Mouse (Mus musculus) heart, embryonic 16.5 days (tissue): ENCODE measurements around the gene Tm7sf2. TPM values are rescaled to one million over a fixed set of nuclear protein-coding genes. Genes with fewer than 3 reads are reported as not detected.
A peak's percentile ranks its signal among the peaks of the same experiment; 100 is the strongest.

Experiments used
- ATAC-seq: fragments of 200-750 bp; cut with Nextera tagmentation; replicated peaks from 2 replicates; pipeline ENCODE4 v1.8.0; 2017; ENCODE audit warnings: moderate number of reproducible peaks; ENCODE audit not compliant: insufficient read depth, low FRiP score; ENCODE audit errors: extremely low read depth
- H3K27ac ChIP-seq: fragments of 300-500 bp; sonication (generic); 2 replicates; pipeline ENCODE4 v1.5.1; 2014; ENCODE audit warnings: mild to moderate bottlenecking, low read length, control low read depth, moderate library complexity
- H3K27me3 ChIP-seq: fragments of 300-500 bp; sonication (generic); 2 replicates; pipeline ENCODE4 v1.6.1; 2014; ENCODE audit warnings: low read length, mixed read lengths; ENCODE audit not compliant: control insufficient read depth, insufficient read depth
- H3K36me3 ChIP-seq: fragments of 300-500 bp; sonication (generic); 2 replicates; pipeline ENCODE4 v1.6.1; 2014; ENCODE audit not compliant: control insufficient read depth, insufficient read depth
- H3K4me1 ChIP-seq: fragments of 300-500 bp; sonication (generic); 2 replicates; pipeline ENCODE4 v1.6.1; 2014; ENCODE audit warnings: low read length, mixed read lengths; ENCODE audit not compliant: control insufficient read depth, insufficient read depth
- H3K4me2 ChIP-seq: fragments of 300-500 bp; sonication (generic); 2 replicates; pipeline ENCODE4 v1.6.1; 2014; ENCODE audit warnings: low read depth, mild to moderate bottlenecking, control low read depth, low read length
- H3K4me3 ChIP-seq: fragments of 300-500 bp; sonication (generic); 2 replicates; pipeline ENCODE4 v1.5.1; 2014; ENCODE audit warnings: mild to moderate bottlenecking, control low read depth, low read length
- H3K9ac ChIP-seq: fragments of 300-500 bp; sonication (generic); 2 replicates; pipeline ENCODE4 v1.6.1; 2014; ENCODE audit warnings: low read length, control low read depth
- H3K9me3 ChIP-seq: fragments of 300-500 bp; sonication (generic); replicated peaks from 2 replicates; pipeline ENCODE4 v1.6.1; 2016; ENCODE audit warnings: low read length; ENCODE audit not compliant: control insufficient read depth
- WGBS: fragments of 180-500 bp; shearing (Covaris S2); extraction: QIAGEN DNeasy Blood & Tissue Kit; methylation state at CpG from one replicate; pipeline ENCODE4 v1.1.7; 2014; 5-methylcytosine and 5-hydroxymethylcytosine counted together
- microRNA-seq: library from miRNA; unstranded; fragments of <30 nt; microRNA quantifications from one replicate; pipeline ENCODE4, GENCODE M21; 2017
- polyA plus RNA-seq: library from polyadenylated mRNA; unstranded; fragments of >200 nt; fragmentation: Nextera tagmentation; extraction: Ambion mirVana; gene quantifications from 2 replicates; pipeline ENCODE4 v1.2.1, GENCODE M21; 2015

Gene Tm7sf2
- polyA plus RNA-seq, 1 experiment from 2014 or later: 8.7 TPM

DNA sequence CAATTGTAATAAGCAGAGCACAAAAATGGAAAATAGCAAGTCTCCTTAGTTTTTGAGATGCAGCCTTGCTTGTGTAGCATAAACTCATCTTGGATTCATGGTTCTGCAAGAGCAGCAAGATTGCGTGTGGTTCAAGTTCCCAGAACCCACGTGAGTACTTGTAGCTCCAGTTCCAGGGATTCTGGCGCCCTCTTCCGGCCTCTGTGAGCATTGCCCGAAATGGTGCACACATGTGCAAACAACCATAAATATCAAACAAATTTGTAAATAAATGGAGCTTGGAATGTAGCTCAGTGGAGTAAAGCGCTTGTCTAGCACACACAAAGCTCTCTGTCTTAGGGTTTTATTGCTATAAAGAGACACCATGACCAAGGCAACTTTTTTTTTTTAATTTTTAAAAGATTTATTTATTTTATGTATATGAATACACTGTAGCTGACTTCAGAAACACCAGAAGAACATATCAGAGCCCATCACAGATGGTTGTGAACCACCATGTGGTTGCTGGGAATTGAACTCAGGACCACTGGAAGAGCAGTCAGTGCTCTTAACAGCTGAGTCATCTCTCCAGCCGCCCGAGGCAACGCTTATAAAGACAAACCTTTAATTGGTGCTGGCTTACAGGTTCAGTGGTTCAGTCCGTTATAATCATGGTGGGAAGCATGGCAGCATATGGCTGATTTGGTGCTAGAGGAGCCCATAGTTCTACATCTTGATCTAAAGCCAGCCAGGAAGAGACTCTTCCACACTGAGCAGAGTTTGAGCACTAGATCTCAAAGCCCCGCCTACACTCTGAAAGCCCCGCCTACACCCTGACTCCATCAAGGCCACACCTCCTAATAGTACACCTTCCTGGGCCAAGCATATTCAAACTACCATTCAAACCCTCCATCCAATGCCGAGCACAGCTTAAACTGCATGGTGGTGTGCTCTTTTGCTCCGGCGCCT, 49.8 kb downstream of the Tm7sf2 start:
- no peaks in the 10 kb centered on the region for H3K36me3 ChIP-seq
- H3K4me2 ChIP-seq: no peak overlapping the region
- no peak for ATAC-seq
- no peaks in the 10 kb centered on the region for H3K9me3 ChIP-seq
- no peaks in the 10 kb centered on the region for H3K27me3 ChIP-seq
- peaks cover 12% of the 10 kb centered on the region; the same call in 1 of the 2 replicates for H3K4me1 ChIP-seq
- H3K9ac ChIP-seq: no peak overlapping the region
- WGBS: 31% methylated on average over 15 of the region's 15 CpGs
- H3K27ac ChIP-seq: no peak overlapping the region
- H3K4me3 ChIP-seq: no peak overlapping the region

GRCm38 (mm10) chr19:6016532-6016931, 51.6 kb downstream of the Tm7sf2 start:
- WGBS: 47% methylated on average over 7 of the region's 7 CpGs
- Histone ChIP-seq H3K27me3 (no peaks in the 10 kb centered on the region), H3K4me3 (no peak overlapping the region), H3K4me2 (no peak overlapping the region), H3K27ac (no peak overlapping the region), H3K9ac (no peak overlapping the region), H3K9me3 (no peaks in the 10 kb centered on the region), H3K36me3 (no peaks in the 10 kb centered on the region), H3K4me1 (peaks cover 12% of the 10 kb centered on the region; the same call in 1 of the 2 replicates)
- ATAC-seq: no peak

- Histone ChIP-seq H3K9me3 (no peaks in the 10 kb centered on the region), H3K36me3 (no peaks in the 10 kb centered on the region), H3K27me3 (no peaks in the 10 kb centered on the region), H3K4me2 (peak within 1 kb of the TSS; percentile 84), H3K27ac (peak within 1 kb of the TSS; percentile 73), H3K9ac (peak within 1 kb of the TSS; percentile 74), H3K4me3 (peak within 1 kb of the TSS; percentile 63), H3K4me1 (peaks cover 12% of the 10 kb centered on the region; the same call in 1 of the 2 replicates)
- ATAC-seq: peak; percentile 72
- 3% methylated on average over 40 of the region's 40 CpGs for WGBS
These were observed 52.5 kb downstream of the Tm7sf2 start, which contains the start of gene Capn1 for GRCm38 (mm10) chr19:6015511-6016315. Gene Capn1, minus strand, starts transcription at chr19:6015897.

- Histone ChIP-seq H3K4me2 (peak overlapping the region; percentile 84), H3K9ac (peak overlapping the region; percentile 74), H3K9me3 (no peaks in the 10 kb centered on the region), H3K4me1 (peaks cover 10% of the 10 kb centered on the region; the same call in 1 of the 2 replicates), H3K27me3 (no peaks in the 10 kb centered on the region), H3K4me3 (peak overlapping the region; percentile 63), H3K27ac (peak overlapping the region; percentile 73), H3K36me3 (no peaks in the 10 kb centered on the region)
- ATAC-seq: peak; percentile 79
- WGBS: 4% methylated on average over 13 of the region's 18 CpGs
These were observed 53.1 kb downstream of the Tm7sf2 start for GRCm38 (mm10) chr19:6014991-6015510.

DNA sequence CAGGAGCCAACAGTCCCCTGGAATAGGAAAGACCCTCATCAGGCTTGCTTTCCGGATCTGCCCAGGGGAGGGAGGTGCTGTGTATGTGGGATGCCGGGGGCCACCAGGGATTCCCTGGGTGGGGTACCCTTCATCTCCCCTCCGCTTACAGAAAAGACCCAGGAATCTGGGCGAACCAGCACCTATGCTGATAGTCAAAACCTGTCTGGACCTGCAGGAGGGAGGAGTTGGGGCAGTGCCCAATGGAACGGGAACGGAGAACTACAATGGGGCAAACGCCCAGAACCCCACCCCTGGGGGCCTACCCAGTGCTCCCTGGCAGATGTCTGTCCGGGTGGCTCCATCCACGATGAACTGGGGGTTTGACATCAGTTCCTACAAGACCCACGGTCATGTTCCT, 54.5 kb downstream of the Tm7sf2 start:
- WGBS: 91% methylated on average over 10 of the region's 10 CpGs
- Histone ChIP-seq H3K27me3 (no peaks in the 10 kb centered on the region), H3K36me3 (no peaks in the 10 kb centered on the region), H3K9ac (no peak overlapping the region), H3K4me1 (peaks cover 10% of the 10 kb centered on the region; the same call in 1 of the 2 replicates), H3K4me3 (no peak overlapping the region), H3K27ac (no peak overlapping the region), H3K9me3 (no peaks in the 10 kb centered on the region), H3K4me2 (no peak overlapping the region)
- no peak for ATAC-seq

Small RNAs within 50 kb of the gene (microRNA-seq; reads per million reads assigned to microRNA genes)
- gene Mir6988: 1.6 reads per million

Other genes with a start within 250 kb of the Tm7sf2 start
- gene Frmd8, start 193.1 kb downstream of the Tm7sf2 start, polyA plus RNA-seq: 33.6 and 34.8 TPM in 2 replicates
- 4.6 and 5.0 TPM in 2 replicates for gene Slc25a45, start 190.6 kb downstream of the Tm7sf2 start, polyA plus RNA-seq
- gene Tigd3, start 174.2 kb downstream of the Tm7sf2 start, polyA plus RNA-seq: 1.5 and 1.6 TPM in 2 replicates
- gene Dpf2, start 155.4 kb downstream of the Tm7sf2 start, polyA plus RNA-seq: 97.5 and 103 TPM in 2 replicates
- 12.4 and 12.6 TPM in 2 replicates for gene Cdc42ep2, start 143.6 kb downstream of the Tm7sf2 start, polyA plus RNA-seq
- gene Pola2, start 104.2 kb downstream of the Tm7sf2 start, polyA plus RNA-seq: 48.3 and 55.2 TPM in 2 replicates
- gene Slc22a20, start 82.2 kb downstream of the Tm7sf2 start, polyA plus RNA-seq: 0.07 TPM in 1 of 2 replicates, not detected in the other
- gene Capn1, start 52.5 kb downstream of the Tm7sf2 start, polyA plus RNA-seq: 9.5 and 10.0 TPM in 2 replicates
- 15.8 and 18.6 TPM in 2 replicates for gene Syvn1, start 21.8 kb downstream of the Tm7sf2 start, polyA plus RNA-seq
- gene Mrpl49, start 10.6 kb downstream of the Tm7sf2 start, polyA plus RNA-seq: 60.4 and 67.4 TPM in 2 replicates
- 354 and 453 TPM in 2 replicates for gene Fau, start 10.5 kb downstream of the Tm7sf2 start, polyA plus RNA-seq
- 21.8 and 24.7 TPM in 2 replicates for gene Znhit2, start 7.2 kb downstream of the Tm7sf2 start, polyA plus RNA-seq
- 49.0 and 50.7 TPM in 2 replicates for gene Vps51, start 8.9 kb upstream of the Tm7sf2 start, polyA plus RNA-seq
- gene Tmem262, start 11.7 kb upstream of the Tm7sf2 start, polyA plus RNA-seq: not detected in 2 replicates
- gene Gm28374, start 13.9 kb upstream of the Tm7sf2 start, polyA plus RNA-seq: 0.56 and 1.3 TPM in 2 replicates
- 46.1 and 48.1 TPM in 2 replicates for gene Zfpl1, start 16.6 kb upstream of the Tm7sf2 start, polyA plus RNA-seq
- gene Cdca5, start 16.6 kb upstream of the Tm7sf2 start, polyA plus RNA-seq: 26.9 and 28.1 TPM in 2 replicates
- gene AC131692.1, start 26.0 kb upstream of the Tm7sf2 start, polyA plus RNA-seq: 0.30 and 0.49 TPM in 2 replicates
- 0.27 and 3.9 TPM in 2 replicates for gene Naaladl1, start 37.4 kb upstream of the Tm7sf2 start, polyA plus RNA-seq
- 32.3 and 33.9 TPM in 2 replicates for gene Sac3d1, start 50.3 kb upstream of the Tm7sf2 start, polyA plus RNA-seq
- gene Snx15, start 59.9 kb upstream of the Tm7sf2 start, polyA plus RNA-seq: 20.5 and 25.1 TPM in 2 replicates
- 0.11 TPM in 1 of 2 replicates, not detected in the other for gene Batf2, start 72.6 kb upstream of the Tm7sf2 start, polyA plus RNA-seq
- gene Arl2, start 73.2 kb upstream of the Tm7sf2 start, polyA plus RNA-seq: 77.2 and 84.5 TPM in 2 replicates
- not detected in 2 replicates for gene Majin, start 116.0 kb upstream of the Tm7sf2 start, polyA plus RNA-seq
- gene Gpha2, start 158.0 kb upstream of the Tm7sf2 start, polyA plus RNA-seq: 0.25 TPM in 1 of 2 replicates, not detected in the other
- gene Ppp2r5b, start 167.5 kb upstream of the Tm7sf2 start, polyA plus RNA-seq: 22.6 and 23.4 TPM in 2 replicates
- 8.0 and 8.9 TPM in 2 replicates for gene Atg2a, start 173.3 kb upstream of the Tm7sf2 start, polyA plus RNA-seq
- gene Ehd1, start 208.4 kb upstream of the Tm7sf2 start, polyA plus RNA-seq: 63.7 and 73.2 TPM in 2 replicates
- gene Cdc42bpg, start 238.1 kb upstream of the Tm7sf2 start, polyA plus RNA-seq: 0.64 and 0.67 TPM in 2 replicates